Mouse (Mus musculus) olfactory bulb, adult 2 months (tissue): Measurements from ENCODE around the gene Ak9.

ENCODE experiments used
- CTCF ChIP-seq: fragments of 200-500 bp; IDR thresholded peaks from 2 replicates; pipeline ENCODE4 v1.5.1; 2012; ENCODE audit warnings: low read depth, mild to moderate bottlenecking, low read length, moderate library complexity; ENCODE audit not compliant: insufficient read depth
- POLR2A ChIP-seq: fragments of 200-500 bp; IDR thresholded peaks from 2 replicates; pipeline ENCODE4 v1.6.1; 2012; ENCODE audit warnings: mild to moderate bottlenecking, low read depth, low read length, moderate library complexity; ENCODE audit not compliant: insufficient read depth

DNA sequence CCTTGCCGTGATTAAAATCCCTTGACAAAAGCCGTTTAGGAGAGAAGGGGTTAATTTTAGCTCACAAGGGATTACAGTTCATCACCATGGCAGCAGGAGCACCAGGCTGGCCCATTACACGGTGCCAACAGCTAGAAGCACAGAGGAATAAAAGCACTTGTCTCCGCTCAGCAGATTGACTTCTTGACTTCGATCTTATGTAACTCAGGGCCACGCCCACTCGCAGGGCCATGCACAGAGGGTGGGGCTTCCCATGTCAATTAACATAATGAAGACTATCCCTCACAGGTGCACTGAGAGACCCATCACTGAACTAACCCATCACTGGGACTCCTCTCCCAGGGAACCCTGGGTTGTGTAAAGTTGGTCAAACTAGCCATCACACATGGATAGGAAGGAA is 8.6 kb upstream of the Ak9 start:
- no peak for TF ChIP-seq CTCF
- TF ChIP-seq POLR2A: no peak
